In the genomic region with DNA sequence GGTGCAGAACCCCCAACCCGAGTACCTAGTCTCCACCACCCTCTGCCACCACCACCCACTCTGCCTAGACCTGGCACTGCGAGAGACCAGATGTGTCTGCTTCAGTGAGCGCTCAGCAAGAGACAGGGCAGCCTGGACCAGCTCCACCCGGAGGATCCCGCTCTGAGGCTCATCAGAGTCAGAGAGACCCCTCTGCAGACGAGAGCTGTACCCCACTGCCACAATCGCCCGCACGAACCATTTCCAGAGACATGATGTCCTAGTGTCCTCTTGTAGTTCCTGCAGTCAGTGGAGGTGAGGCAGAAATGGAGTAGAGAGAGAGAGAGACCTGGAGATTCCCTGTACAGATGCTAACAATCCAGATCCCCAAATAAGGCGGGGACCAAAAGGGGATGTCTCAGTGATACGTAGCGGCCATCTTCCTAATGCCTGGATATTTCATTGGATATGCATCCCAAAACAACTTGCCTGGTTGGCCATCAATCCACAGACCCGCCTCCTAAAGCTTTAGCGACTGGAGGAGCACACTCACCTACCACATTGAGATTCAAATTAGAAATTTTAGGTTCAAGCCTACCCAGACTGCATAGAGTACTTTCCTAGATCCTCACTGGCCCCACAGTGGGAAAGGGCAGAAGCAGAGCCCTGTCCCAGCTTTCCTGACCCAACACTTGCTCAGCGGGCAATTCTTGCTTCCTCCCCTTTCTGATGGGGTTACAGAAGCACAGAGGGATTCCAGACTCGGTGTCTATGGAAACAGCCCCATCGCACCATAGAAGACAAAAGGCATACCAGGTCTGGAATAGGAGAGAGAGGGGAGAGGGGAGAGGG, we compare ENCODE assay signal across 8 mouse cellular contexts. TPM values are rescaled to one million over a fixed set of nuclear protein-coding genes. Genes with fewer than 3 reads are reported as not detected.
DNase-seq lines count a peak whose midpoint lies in the region; ATAC-seq lines count a peak whose summit lies in the region.

Gene Zfp811 (minus strand): TSS at position 388 of the 831 bp plus-strand sequence.

- H3K9ac ChIP-seq in heart, embryonic 11.5 days (ENCODE audit: low read depth, low read length) = peak within 1 kb of the TSS; percentile 68
- peak within 1 kb of the TSS; percentile 57 for H3K9ac ChIP-seq in stomach, embryonic 16.5 days (ENCODE audit: low read length)

- peak within 1 kb of the TSS; percentile 55 for H3K4me3 ChIP-seq in heart, embryonic 11.5 days (ENCODE audit: low read depth, low read length)
- peak within 1 kb of the TSS; percentile 48 for H3K4me3 ChIP-seq in stomach, embryonic 16.5 days (replicated peaks; ENCODE audit: low read length)

- H3K9me3 ChIP-seq in heart, embryonic 11.5 days (replicated peaks; ENCODE audit: control insufficient read depth, low read length) = no peaks in the 10 kb centered on the region
- no peaks in the 10 kb centered on the region for H3K9me3 ChIP-seq in stomach, embryonic 16.5 days (replicated peaks; ENCODE audit: control insufficient read depth, low read length)

- 2% methylated on average over 17 of the region's 17 CpGs for WGBS in heart, embryonic 11.5 days (ENCODE audit: insufficient replicate concordance)
- 2% methylated on average over 17 of the region's 17 CpGs for WGBS in stomach, embryonic 16.5 days

- H3K27ac ChIP-seq in heart, embryonic 11.5 days (ENCODE audit: low read depth, low read length) = no peak within 1 kb of the TSS
- H3K27ac ChIP-seq in stomach, embryonic 16.5 days (ENCODE audit: low read length) = peak within 1 kb of the TSS; percentile 46; the same call in 1 of the 2 replicates

- H3K36me3 ChIP-seq in heart, embryonic 11.5 days (ENCODE audit: control insufficient read depth, insufficient read depth, low read length) = no peaks in the 10 kb centered on the region
- no peaks in the 10 kb centered on the region for H3K36me3 ChIP-seq in stomach, embryonic 16.5 days (ENCODE audit: control insufficient read depth, insufficient read depth, low read length)

- no peak for ATAC-seq in heart, embryonic 11.5 days (replicated peaks; ENCODE audit: insufficient number of reproducible peaks, low FRiP score, low TSS enrichment)
- peak; percentile 86 for ATAC-seq in stomach, embryonic 16.5 days (ENCODE audit: insufficient read depth, low FRiP score)

- peak within 1 kb of the TSS; percentile 80 for H3K4me2 ChIP-seq in heart, embryonic 11.5 days
- peak within 1 kb of the TSS; percentile 64 for H3K4me2 ChIP-seq in stomach, embryonic 16.5 days (ENCODE audit: low read depth, low read length)

- H3K4me1 ChIP-seq in heart, embryonic 11.5 days (ENCODE audit: control insufficient read depth, insufficient read depth, low read length) = peaks cover 4% of the 10 kb centered on the region
- peaks cover 3% of the 10 kb centered on the region for H3K4me1 ChIP-seq in stomach, embryonic 16.5 days (ENCODE audit: control insufficient read depth, insufficient read depth, low read length)

- no peaks in the 10 kb centered on the region for H3K27me3 ChIP-seq in heart, embryonic 11.5 days (ENCODE audit: control insufficient read depth, insufficient read depth, low read length)
- no peaks in the 10 kb centered on the region for H3K27me3 ChIP-seq in stomach, embryonic 16.5 days (ENCODE audit: control insufficient read depth, insufficient read depth, low read length)

- peak; percentile 54 for DNase-seq in lung, postnatal 10 days
- DNase-seq in lung, postnatal 14 days = no peak
- peak; percentile 91 for DNase-seq in embryo, embryonic 10 days (ENCODE audit: low spot score)
- peak; percentile 72 for DNase-seq in layer of hippocampus, adult 9-11 months
- DNase-seq in mesoderm, embryonic 11.5 days (ENCODE audit: low read depth, low spot score) = peak; percentile 86
- no peak for DNase-seq in thymus, adult 18-20 months

RNA-seq across cellular contexts. Expression of gene Zfp811, which starts in this region (rescaled TPM):
- polyA plus RNA-seq in heart, embryonic 11.5 days (2014; fragmentation: Nextera tagmentation; extraction: Ambion mirVana) = 1.00 and 2.1 TPM in 2 replicates
- polyA plus RNA-seq in stomach, embryonic 16.5 days (2015; fragmentation: Nextera tagmentation; extraction: Ambion mirVana) = 4.5 and 4.8 TPM in 2 replicates

Comparison
In these comparisons a context has a peak if more than half of its experiments do, and no peak if none do; other contexts are left out.
1. DNase-seq: peak in lung, postnatal 10 days (single experiment), embryo, embryonic 10 days (single experiment), layer of hippocampus, adult 9-11 months (single experiment) and mesoderm, embryonic 11.5 days (single experiment); none in lung, postnatal 14 days (single experiment) and thymus, adult 18-20 months (0 of 2).